Mouse (Mus musculus) forebrain, embryonic 16.5 days (tissue): ENCODE results near the gene Pla2g5. TPM values are rescaled to one million over a fixed set of nuclear protein-coding genes. Genes with fewer than 3 reads are reported as not detected.

Experiments used
- ATAC-seq: fragments of 200-750 bp; cut with Nextera tagmentation; 2 replicates; pipeline ENCODE4 v1.8.0; 2017; ENCODE audit warnings: mild to moderate bottlenecking, moderate library complexity
- H3K27ac ChIP-seq: fragments of 300-500 bp; sonication (generic); 2 replicates; pipeline ENCODE4 v1.5.1; 2014; ENCODE audit warnings: low read length, control low read depth
- H3K27me3 ChIP-seq: fragments of 300-500 bp; sonication (generic); replicated peaks from 2 replicates; pipeline ENCODE4 v1.6.1; 2014; ENCODE audit warnings: low read length; ENCODE audit not compliant: control insufficient read depth, insufficient read depth
- H3K36me3 ChIP-seq: fragments of 300-500 bp; sonication (generic); 2 replicates; pipeline ENCODE4 v1.6.1; 2014; ENCODE audit not compliant: control insufficient read depth, insufficient read depth
- H3K4me1 ChIP-seq: fragments of 300-500 bp; sonication (generic); replicated peaks from 2 replicates; pipeline ENCODE4 v1.6.1; 2014; ENCODE audit warnings: low read length; ENCODE audit not compliant: control insufficient read depth, insufficient read depth
- H3K4me2 ChIP-seq: fragments of 300-500 bp; sonication (generic); 2 replicates; pipeline ENCODE4 v1.6.1; 2014; ENCODE audit warnings: mild to moderate bottlenecking, low read length, control low read depth
- H3K4me3 ChIP-seq: fragments of 300-500 bp; sonication (generic); replicated peaks from 2 replicates; pipeline ENCODE4 v1.5.1; 2014; ENCODE audit warnings: mild to moderate bottlenecking, low read length, control low read depth
- H3K9ac ChIP-seq: fragments of 300-500 bp; sonication (generic); replicated peaks from 2 replicates; pipeline ENCODE4 v1.6.1; 2014; ENCODE audit warnings: low read depth, low read length, control low read depth
- H3K9me3 ChIP-seq: fragments of 300-500 bp; sonication (generic); 2 replicates; pipeline ENCODE4 v1.6.1; 2016; ENCODE audit warnings: low read length; ENCODE audit not compliant: control insufficient read depth
- WGBS: fragments of 180-500 bp; shearing (Covaris S2); extraction: QIAGEN DNeasy Blood & Tissue Kit; methylation state at CpG from one replicate; pipeline ENCODE4 v1.1.7; 2014; 5-methylcytosine and 5-hydroxymethylcytosine counted together
- polyA plus RNA-seq: library from polyadenylated mRNA; unstranded; fragments of >200 nt; fragmentation: Nextera tagmentation; extraction: Ambion mirVana; gene quantifications from 2 replicates; pipeline ENCODE4 v1.2.1, GENCODE M21; 2015

The Pla2g5 gene
- polyA plus RNA-seq, 1 experiment from 2014 or later, result 0.54 TPM

GRCm38 (mm10) chr4:138780300-138780699 is 83.0 kb downstream of the Pla2g5 start:
- Histone ChIP-seq H3K4me2 (no peak overlapping the region), H3K36me3 (no peaks in the 10 kb centered on the region), H3K9me3 (no peaks in the 10 kb centered on the region), H3K4me3 (no peak overlapping the region), H3K27me3 (no peaks in the 10 kb centered on the region), H3K9ac (no peak overlapping the region), H3K27ac (no peak overlapping the region), H3K4me1 (peaks cover 2% of the 10 kb centered on the region)
- ATAC-seq, result no peak
- 88% methylated on average over 5 of the region's 5 CpGs for WGBS

- Histone ChIP-seq H3K36me3 (no peaks in the 10 kb centered on the region), H3K9ac (no peak overlapping the region), H3K9me3 (no peaks in the 10 kb centered on the region), H3K4me1 (peaks cover 2% of the 10 kb centered on the region), H3K27ac (no peak overlapping the region), H3K4me3 (no peak overlapping the region), H3K27me3 (0 out of 2 replicates have a peak, but pooled peaks cover 3% of the 10 kb centered on the region), H3K4me2 (no peak overlapping the region)
- no peak for ATAC-seq
- WGBS, result 53% methylated on average over 20 of the region's 20 CpGs
These were observed 85.6 kb downstream of the Pla2g5 start for GRCm38 (mm10) chr4:138777417-138778407.

GRCm38 (mm10) chr4:138775435-138775834 is 87.8 kb downstream of the Pla2g5 start, which contains the start of gene Pla2g2d:
Gene Pla2g2d (plus strand): TSS chr4:138775735.
- Histone ChIP-seq H3K4me3 (no peak within 1 kb of the TSS), H3K4me1 (peaks cover 2% of the 10 kb centered on the region), H3K4me2 (no peak within 1 kb of the TSS), H3K9me3 (no peaks in the 10 kb centered on the region), H3K27me3 (0 out of 2 replicates have a peak, but pooled peaks cover 3% of the 10 kb centered on the region), H3K27ac (no peak within 1 kb of the TSS), H3K36me3 (no peaks in the 10 kb centered on the region), H3K9ac (no peak within 1 kb of the TSS)
- ATAC-seq, result no peak
- WGBS, result 88% methylated on average over 6 of the region's 6 CpGs

GRCm38 (mm10) chr4:138772386-138772785 is 90.9 kb downstream of the Pla2g5 start:
- no peak for ATAC-seq

GRCm38 (mm10) chr4:138771970-138772369 is 91.3 kb downstream of the Pla2g5 start:
- Histone ChIP-seq H3K27ac (no peak overlapping the region), H3K9me3 (no peaks in the 10 kb centered on the region), H3K4me1 (no peaks in the 10 kb centered on the region), H3K27me3 (0 out of 2 replicates have a peak, but pooled peaks cover 3% of the 10 kb centered on the region), H3K4me2 (no peak overlapping the region), H3K36me3 (no peaks in the 10 kb centered on the region), H3K4me3 (no peak overlapping the region), H3K9ac (no peak overlapping the region)
- 92% methylated on average over 10 of the region's 10 CpGs for WGBS
- ATAC-seq, result no peak

More at GRCm38 (mm10) chr4:138772386-138772785, 90.9 kb downstream of the Pla2g5 start:
- Histone ChIP-seq H3K27ac (no peak overlapping the region), H3K4me2 (no peak overlapping the region), H3K9ac (no peak overlapping the region), H3K36me3 (no peaks in the 10 kb centered on the region), H3K27me3 (0 out of 2 replicates have a peak, but pooled peaks cover 3% of the 10 kb centered on the region), H3K4me3 (no peak overlapping the region), H3K9me3 (no peaks in the 10 kb centered on the region), H3K4me1 (no peaks in the 10 kb centered on the region)
- WGBS, result 86% methylated on average over 5 of the region's 5 CpGs

GRCm38 (mm10) chr4:138762266-138762665 is 101.0 kb downstream of the Pla2g5 start:
- no peaks in the 10 kb centered on the region for H3K36me3 ChIP-seq
- H3K9me3 ChIP-seq, result no peaks in the 10 kb centered on the region
- no peak overlapping the region for H3K4me3 ChIP-seq
- no peak overlapping the region for H3K4me2 ChIP-seq
- ATAC-seq, result no peak
- H3K9ac ChIP-seq, result no peak overlapping the region
- no peaks in the 10 kb centered on the region for H3K4me1 ChIP-seq
- H3K27me3 ChIP-seq, result no peaks in the 10 kb centered on the region
- H3K27ac ChIP-seq, result no peak overlapping the region
- 87% methylated on average over 9 of the region's 9 CpGs for WGBS

GRCm38 (mm10) chr4:138757416-138757815 is 105.9 kb downstream of the Pla2g5 start, which contains the start of gene Pla2g2f:
Gene Pla2g2f (minus strand): TSS chr4:138757626.
- no peak for ATAC-seq

GRCm38 (mm10) chr4:138755983-138756382 is 107.3 kb downstream of the Pla2g5 start:
- H3K27ac ChIP-seq, result no peak overlapping the region
- no peak for ATAC-seq
- WGBS, result 76% methylated on average over 11 of the region's 11 CpGs

More at GRCm38 (mm10) chr4:138757416-138757815, 105.9 kb downstream of the Pla2g5 start, which contains the start of gene Pla2g2f:
- no peaks in the 10 kb centered on the region for H3K4me1 ChIP-seq
- no peak within 1 kb of the TSS for H3K27ac ChIP-seq
- H3K36me3 ChIP-seq, result no peaks in the 10 kb centered on the region
- no peak within 1 kb of the TSS for H3K9ac ChIP-seq
- H3K4me3 ChIP-seq, result no peak within 1 kb of the TSS
- H3K27me3 ChIP-seq, result no peaks in the 10 kb centered on the region
- 84% methylated on average over 8 of the region's 8 CpGs for WGBS
- H3K4me2 ChIP-seq, result no peak within 1 kb of the TSS
- H3K9me3 ChIP-seq, result no peaks in the 10 kb centered on the region

GRCm38 (mm10) chr4:138755439-138755838 is 107.8 kb downstream of the Pla2g5 start:
- Histone ChIP-seq H3K9ac (no peak overlapping the region), H3K27me3 (no peaks in the 10 kb centered on the region), H3K4me3 (no peak overlapping the region), H3K4me1 (no peaks in the 10 kb centered on the region), H3K9me3 (no peaks in the 10 kb centered on the region), H3K4me2 (no peak overlapping the region), H3K27ac (no peak overlapping the region), H3K36me3 (no peaks in the 10 kb centered on the region)
- WGBS, result 73% methylated on average over 4 of the region's 4 CpGs
- no peak for ATAC-seq

More at GRCm38 (mm10) chr4:138755983-138756382, 107.3 kb downstream of the Pla2g5 start:
- no peak overlapping the region for H3K4me3 ChIP-seq
- H3K4me2 ChIP-seq, result no peak overlapping the region
- H3K4me1 ChIP-seq, result no peaks in the 10 kb centered on the region
- no peaks in the 10 kb centered on the region for H3K27me3 ChIP-seq
- no peaks in the 10 kb centered on the region for H3K36me3 ChIP-seq
- H3K9ac ChIP-seq, result no peak overlapping the region
- H3K9me3 ChIP-seq, result no peaks in the 10 kb centered on the region
